Mouse (Mus musculus) liver (tissue): ENCODE data around the gene Hivep3.

Experiments used
- DNase-seq: peaks from one replicate; pipeline ENCODE4 v3.0.0-alpha.2; 2020; ENCODE audit warnings: mixed read lengths

The Hivep3 gene

GRCm38 (mm10) chr4:119950181-119950580 is 216.6 kb downstream of the Hivep3 start:
- no peak for DNase-seq

GRCm38 (mm10) chr4:119951081-119951480 is 217.5 kb downstream of the Hivep3 start:
- no peak for DNase-seq

GRCm38 (mm10) chr4:119955008-119955407 is 221.4 kb downstream of the Hivep3 start:
- no peak for DNase-seq

GRCm38 (mm10) chr4:119957970-119958369 is 224.4 kb downstream of the Hivep3 start:
- DNase-seq = no peak

- peak; percentile 28 for DNase-seq
Observed at GRCm38 (mm10) chr4:119959293-119959692, 225.7 kb downstream of the Hivep3 start.

- DNase-seq = no peak
Observed at GRCm38 (mm10) chr4:119959873-119960272, 226.3 kb downstream of the Hivep3 start.

GRCm38 (mm10) chr4:119960523-119960922 is 226.9 kb downstream of the Hivep3 start:
- DNase-seq = no peak

- no peak for DNase-seq
Observed at GRCm38 (mm10) chr4:119961164-119961563, 227.6 kb downstream of the Hivep3 start.

- no peak for DNase-seq
Observed at GRCm38 (mm10) chr4:119962066-119962465, 228.5 kb downstream of the Hivep3 start.

- peak; percentile 12 for DNase-seq
Observed at GRCm38 (mm10) chr4:119966105-119967072, 232.8 kb downstream of the Hivep3 start.

GRCm38 (mm10) chr4:119967073-119967608 is 233.6 kb downstream of the Hivep3 start:
- DNase-seq = no peak

GRCm38 (mm10) chr4:119967636-119968035 is 234.1 kb downstream of the Hivep3 start:
- no peak for DNase-seq

- peak; percentile 33 for DNase-seq
Observed at GRCm38 (mm10) chr4:119968071-119968470, 234.5 kb downstream of the Hivep3 start.

GRCm38 (mm10) chr4:119968887-119969286 is 235.3 kb downstream of the Hivep3 start:
- DNase-seq = no peak

GRCm38 (mm10) chr4:119970166-119970565 is 236.6 kb downstream of the Hivep3 start:
- DNase-seq = no peak

GRCm38 (mm10) chr4:119972375-119972774 is 238.8 kb downstream of the Hivep3 start:
- no peak for DNase-seq

- DNase-seq = no peak
Observed at GRCm38 (mm10) chr4:119973729-119974605, 240.4 kb downstream of the Hivep3 start.

GRCm38 (mm10) chr4:119975242-119975641 is 241.7 kb downstream of the Hivep3 start:
- no peak for DNase-seq

- no peak for DNase-seq
Observed at GRCm38 (mm10) chr4:119975822-119976221, 242.2 kb downstream of the Hivep3 start.

- DNase-seq = no peak
Observed at GRCm38 (mm10) chr4:119976428-119977168, 243.0 kb downstream of the Hivep3 start.

- no peak for DNase-seq
Observed at GRCm38 (mm10) chr4:119977817-119978491, 244.4 kb downstream of the Hivep3 start.
